Mouse (Mus musculus): ENCODE data around the gene Napb. TPM values are rescaled to one million over a fixed set of nuclear protein-coding genes. Genes with fewer than 3 reads are reported as not detected.

Napb gene
- polyA plus RNA-seq, 1 experiment: 0.62 TPM

- no peak for TF ChIP-seq FOSL1 (IDR thresholded peaks at IDR 0.05; ENCODE audit: insufficient read depth, low read length, poor library complexity, severe bottlenecking)
- H3K27me3 ChIP-seq (ENCODE audit: control insufficient read depth, insufficient read depth, insufficient read length): no peaks in the 10 kb centered on the region
- no peaks in the 10 kb centered on the region for H3K79me3 ChIP-seq (ENCODE audit: low read depth)
- no peak overlapping the region for H3ac ChIP-seq (ENCODE audit: control insufficient read depth, insufficient read length, low read depth)
- H3K79me2 ChIP-seq (ENCODE audit: control insufficient read depth, insufficient read depth): no peaks in the 10 kb centered on the region
- H3K4me3 ChIP-seq (ENCODE audit: insufficient read depth, poor library complexity, severe bottlenecking): no peak overlapping the region
- H3K36me3 ChIP-seq (ENCODE audit: control insufficient read depth, insufficient read depth): no peaks in the 10 kb centered on the region
Measured at GRCm38 (mm10) chr2:148644421-148645000, 87.8 kb downstream of the Napb start.

Other genes starting within 250 kb of the Napb start
- gene Nxt1, start 59.9 kb downstream of the Napb start, polyA plus RNA-seq (2012; fragmentation: generic; extraction: Trizol): 77.3 TPM
- gene Gzf1, start 51.4 kb downstream of the Napb start, polyA plus RNA-seq (2012; fragmentation: generic; extraction: Trizol): 6.9 TPM
- 0.12 TPM for gene Cstl1, start 17.9 kb upstream of the Napb start, polyA plus RNA-seq (2012; fragmentation: generic; extraction: Trizol)
- gene Cst11, start 39.0 kb upstream of the Napb start, polyA plus RNA-seq (2012; fragmentation: generic; extraction: Trizol): not detected
- not detected for gene 8030411F24Rik, start 49.5 kb upstream of the Napb start, polyA plus RNA-seq (2012; fragmentation: generic; extraction: Trizol)
- gene Cst12, start 56.9 kb upstream of the Napb start, polyA plus RNA-seq (2012; fragmentation: generic; extraction: Trizol): not detected
- gene Cst8, start 66.3 kb upstream of the Napb start, polyA plus RNA-seq (2012; fragmentation: generic; extraction: Trizol): not detected
- gene Cst13, start 87.6 kb upstream of the Napb start, polyA plus RNA-seq (2012; fragmentation: generic; extraction: Trizol): not detected
- 0.06 TPM for gene Cst9, start 102.7 kb upstream of the Napb start, polyA plus RNA-seq (2012; fragmentation: generic; extraction: Trizol)
- not detected for gene 9230104L09Rik, start 132.6 kb upstream of the Napb start, polyA plus RNA-seq (2012; fragmentation: generic; extraction: Trizol)
- gene Cst3, start 143.2 kb upstream of the Napb start, polyA plus RNA-seq (2012; fragmentation: generic; extraction: Trizol): 617 TPM